Mouse (Mus musculus): Measurements from ENCODE around the gene Crybb1. TPM values are rescaled to one million over a fixed set of nuclear protein-coding genes. Genes with fewer than 3 reads are reported as not detected.

Gene Crybb1
- polyA plus RNA-seq, 1 experiment from 2014 or later = 0.29 TPM

DNA sequence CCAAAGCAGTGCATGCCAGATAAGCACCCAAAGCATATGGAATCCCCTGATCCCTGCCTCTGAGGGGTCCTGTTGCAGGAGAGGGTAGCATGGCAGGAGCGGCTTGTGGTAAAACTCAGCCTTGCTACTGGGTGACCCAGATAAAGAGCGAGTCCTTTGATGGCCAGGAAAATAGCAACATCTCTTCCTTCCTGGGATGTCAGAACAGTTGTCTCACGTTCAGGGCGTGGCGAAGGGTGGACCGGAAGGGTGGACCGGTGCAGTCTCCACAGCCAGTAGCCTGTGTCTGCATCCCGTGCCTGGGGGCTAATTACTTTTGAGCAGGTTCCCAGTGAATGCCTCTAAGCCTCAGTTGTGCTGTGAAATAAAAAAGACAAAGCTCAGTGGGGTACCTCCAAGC is 2.4 kb upstream of the Crybb1 start:
- DNase-seq (ENCODE audit: low spot score, missing footprints) (no peak), ATAC-seq (ENCODE audit: low FRiP score) (no peak)
- no peaks in the 10 kb centered on the region for H3K27me3 ChIP-seq (ENCODE audit: control insufficient read depth, insufficient read depth, low read length)
- no peak overlapping the region for H3K4me2 ChIP-seq
- H3K4me1 ChIP-seq (ENCODE audit: control insufficient read depth, insufficient read depth, low read length) = no peaks in the 10 kb centered on the region; the same call in 1 of the 2 replicates
- H3K9me3 ChIP-seq (ENCODE audit: control insufficient read depth, low read length) = no peaks in the 10 kb centered on the region
- H3K27ac ChIP-seq (ENCODE audit: low read depth, low read length) = no peak overlapping the region
- no peak overlapping the region for H3K4me3 ChIP-seq (ENCODE audit: low read depth, low read length)
- no peak overlapping the region for H3K9ac ChIP-seq (ENCODE audit: low read length)
- H3K36me3 ChIP-seq (ENCODE audit: control insufficient read depth, insufficient read depth, low read length) = no peaks in the 10 kb centered on the region
- 7% methylated on average over 8 of the region's 8 CpGs for WGBS

DNA sequence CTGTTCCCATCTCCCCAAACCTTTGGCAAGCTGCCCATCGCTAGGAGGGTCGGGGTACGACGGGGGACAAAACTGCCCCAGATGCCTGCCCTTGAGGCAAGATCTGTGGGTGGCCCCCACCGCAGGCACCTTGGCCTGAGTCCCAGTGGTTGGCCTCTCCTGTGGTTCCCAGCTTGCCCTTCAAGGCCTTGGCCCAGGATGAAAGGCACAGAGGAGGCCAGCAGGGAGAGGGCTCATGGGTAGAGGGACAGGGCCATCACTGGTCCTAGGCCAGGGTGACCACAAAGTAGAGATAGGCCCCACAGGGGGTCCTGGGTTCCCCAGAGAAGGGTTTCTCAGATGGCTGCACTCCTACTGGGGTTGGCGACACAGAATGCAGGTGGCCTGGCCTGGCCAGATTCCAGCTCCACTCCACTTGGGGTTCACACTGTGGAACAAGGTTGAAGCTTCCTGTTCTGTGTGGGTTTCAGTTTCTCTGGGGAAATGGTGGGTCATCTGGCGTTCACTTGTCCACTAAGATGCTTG is 1.3 kb upstream of the Crybb1 start:
- Histone ChIP-seq H3K27ac (ENCODE audit: low read depth, low read length) (no peak overlapping the region), H3K4me3 (ENCODE audit: low read depth, low read length) (no peak overlapping the region), H3K36me3 (ENCODE audit: control insufficient read depth, insufficient read depth, low read length) (no peaks in the 10 kb centered on the region), H3K9ac (ENCODE audit: low read length) (no peak overlapping the region), H3K27me3 (ENCODE audit: control insufficient read depth, insufficient read depth, low read length) (no peaks in the 10 kb centered on the region), H3K4me2 (no peak overlapping the region), H3K4me1 (ENCODE audit: control insufficient read depth, insufficient read depth, low read length) (no peaks in the 10 kb centered on the region; the same call in 1 of the 2 replicates), H3K9me3 (ENCODE audit: control insufficient read depth, low read length) (no peaks in the 10 kb centered on the region)
- WGBS = 87% methylated on average over 7 of the region's 7 CpGs
- DNase-seq (ENCODE audit: low spot score, missing footprints) (no peak), ATAC-seq (ENCODE audit: low FRiP score) (no peak)

DNA sequence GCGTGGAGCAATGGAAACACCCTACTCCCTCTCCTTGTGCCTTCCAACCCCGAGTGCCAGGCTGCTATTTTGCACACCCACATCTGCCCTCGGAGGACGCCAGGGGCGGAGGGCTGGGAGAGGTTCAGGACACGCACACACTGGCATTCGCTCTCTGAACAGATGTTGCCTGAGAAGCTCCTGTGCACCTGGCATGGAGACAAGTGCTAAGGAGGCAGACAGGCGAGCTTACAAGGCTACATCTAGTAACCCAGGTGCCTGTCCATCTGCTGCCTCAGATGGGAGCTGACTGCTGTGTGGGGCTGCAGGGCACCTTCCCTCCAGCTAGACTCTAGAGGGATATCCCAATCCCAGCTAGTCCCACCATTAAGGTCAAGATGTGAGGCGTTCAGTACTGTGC is 842 bp downstream of the Crybb1 start:
- Histone ChIP-seq H3K4me2 (no peak overlapping the region), H3K9ac (ENCODE audit: low read length) (no peak overlapping the region), H3K27ac (ENCODE audit: low read depth, low read length) (no peak overlapping the region), H3K4me1 (ENCODE audit: control insufficient read depth, insufficient read depth, low read length) (no peaks in the 10 kb centered on the region; the same call in 1 of the 2 replicates), H3K4me3 (ENCODE audit: low read depth, low read length) (no peak overlapping the region), H3K36me3 (ENCODE audit: control insufficient read depth, insufficient read depth, low read length) (no peaks in the 10 kb centered on the region), H3K9me3 (ENCODE audit: control insufficient read depth, low read length) (no peaks in the 10 kb centered on the region), H3K27me3 (ENCODE audit: control insufficient read depth, insufficient read depth, low read length) (no peaks in the 10 kb centered on the region)
- 78% methylated on average over 9 of the region's 9 CpGs for WGBS
- no peak for ATAC-seq (ENCODE audit: low FRiP score)
- no peak for DNase-seq (ENCODE audit: low spot score, missing footprints)

DNA sequence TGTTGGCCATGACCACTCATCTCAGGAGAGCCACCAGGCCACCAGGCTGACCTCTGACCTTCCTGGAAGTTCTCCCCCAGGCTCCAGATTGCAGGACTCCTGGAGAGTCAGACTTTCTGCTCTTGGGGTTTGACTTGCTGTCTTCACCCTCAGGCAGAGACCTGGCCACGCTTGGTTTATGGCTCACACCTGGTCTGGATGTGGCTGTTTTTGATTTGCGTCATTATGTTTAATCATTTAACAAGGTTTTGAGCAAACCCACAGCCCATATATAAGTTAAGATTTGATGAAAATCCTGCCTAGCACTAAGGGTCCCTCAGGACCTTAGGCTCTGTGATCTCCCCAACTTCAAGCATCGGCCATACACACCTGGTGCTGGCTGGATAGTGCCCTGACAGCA is 2.3 kb downstream of the Crybb1 start:
- Histone ChIP-seq H3K4me3 (ENCODE audit: low read depth, low read length) (no peak overlapping the region), H3K9me3 (ENCODE audit: control insufficient read depth, low read length) (no peaks in the 10 kb centered on the region), H3K9ac (ENCODE audit: low read length) (no peak overlapping the region), H3K36me3 (ENCODE audit: control insufficient read depth, insufficient read depth, low read length) (no peaks in the 10 kb centered on the region), H3K4me1 (ENCODE audit: control insufficient read depth, insufficient read depth, low read length) (no peaks in the 10 kb centered on the region; the same call in 1 of the 2 replicates), H3K27me3 (ENCODE audit: control insufficient read depth, insufficient read depth, low read length) (no peaks in the 10 kb centered on the region), H3K4me2 (no peak overlapping the region), H3K27ac (ENCODE audit: low read depth, low read length) (no peak overlapping the region)
- 85% methylated on average over 3 of the region's 3 CpGs for WGBS
- no peak for ATAC-seq (ENCODE audit: low FRiP score)
- DNase-seq (ENCODE audit: low spot score, missing footprints) = no peak

DNA sequence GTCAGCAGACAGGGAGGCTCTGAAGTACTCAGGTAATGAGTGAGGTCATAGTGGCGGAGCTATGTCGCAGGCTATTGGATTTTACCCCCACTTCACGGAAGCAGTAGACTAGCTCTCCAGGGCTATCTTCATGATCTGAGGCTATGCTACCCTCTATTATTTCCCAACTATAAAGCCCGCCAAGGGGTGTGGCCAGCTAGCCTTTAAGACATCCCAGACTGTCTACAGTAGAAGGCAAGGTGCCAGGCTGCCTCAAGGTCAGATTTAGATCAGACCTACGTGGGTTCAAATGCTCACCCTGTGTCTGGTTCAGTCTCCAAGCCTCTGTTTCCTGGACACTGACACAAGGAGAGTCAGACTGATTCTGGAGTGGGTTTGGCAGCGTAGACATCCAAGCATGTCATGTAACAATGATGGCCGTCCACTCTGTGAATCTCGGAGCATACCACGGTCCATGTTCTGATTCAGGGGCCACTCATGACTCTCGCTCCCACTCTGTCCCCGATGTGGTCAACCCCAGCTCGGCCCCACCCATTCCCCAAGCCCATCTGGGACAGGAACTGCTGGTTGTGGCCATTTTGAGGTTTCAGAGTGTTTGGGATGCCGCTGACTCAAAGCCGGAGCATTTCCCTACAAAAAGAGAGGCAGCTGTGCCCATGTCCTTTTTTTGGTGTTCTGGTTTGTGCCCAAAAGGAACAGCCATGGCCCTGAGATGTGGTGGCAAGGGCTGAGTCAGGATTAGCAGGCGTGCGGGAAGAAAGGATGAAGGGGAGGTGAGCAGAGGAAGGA is 4.4 kb downstream of the Crybb1 start:
- no peak for DNase-seq (ENCODE audit: low spot score, missing footprints)
- no peaks in the 10 kb centered on the region for H3K4me1 ChIP-seq (ENCODE audit: control insufficient read depth, insufficient read depth, low read length)
- 90% methylated on average over 16 of the region's 16 CpGs for WGBS
- H3K27me3 ChIP-seq (ENCODE audit: control insufficient read depth, insufficient read depth, low read length) = no peaks in the 10 kb centered on the region
- no peak for ATAC-seq (ENCODE audit: low FRiP score)
- no peak overlapping the region for H3K9ac ChIP-seq (ENCODE audit: low read length)
- H3K4me3 ChIP-seq (ENCODE audit: low read depth, low read length) = no peak overlapping the region
- H3K4me2 ChIP-seq = no peak overlapping the region
- H3K9me3 ChIP-seq (ENCODE audit: control insufficient read depth, low read length) = no peaks in the 10 kb centered on the region
- H3K36me3 ChIP-seq (ENCODE audit: control insufficient read depth, insufficient read depth, low read length) = no peaks in the 10 kb centered on the region
- H3K27ac ChIP-seq (ENCODE audit: low read depth, low read length) = no peak overlapping the region

DNA sequence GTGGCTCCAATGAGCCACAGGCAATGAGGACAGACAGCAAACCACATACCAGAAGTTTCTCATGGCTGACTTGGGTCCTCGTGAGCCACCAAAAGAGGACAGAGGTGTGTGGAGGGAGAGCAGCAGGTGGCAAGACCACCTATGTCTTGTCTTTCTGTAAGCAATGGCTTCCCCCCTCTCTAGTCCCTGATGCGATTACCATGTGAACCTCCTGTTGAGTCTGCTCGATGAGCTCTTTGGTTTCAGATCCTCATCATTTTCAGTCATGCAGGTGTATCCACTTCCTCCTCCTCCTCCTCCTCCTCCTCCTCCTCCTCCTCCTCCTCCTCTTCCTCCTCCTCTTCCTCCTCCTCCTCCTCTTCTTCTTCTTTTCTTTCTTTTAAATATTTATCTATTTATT is 5.2 kb downstream of the Crybb1 start:
- H3K27ac ChIP-seq (ENCODE audit: low read depth, low read length) = no peak overlapping the region
- H3K9me3 ChIP-seq (ENCODE audit: control insufficient read depth, low read length) = no peaks in the 10 kb centered on the region
- ATAC-seq (ENCODE audit: low FRiP score) (no peak), DNase-seq (ENCODE audit: low spot score, missing footprints) (no peak)
- no peak overlapping the region for H3K4me3 ChIP-seq (ENCODE audit: low read depth, low read length)
- no peaks in the 10 kb centered on the region for H3K4me1 ChIP-seq (ENCODE audit: control insufficient read depth, insufficient read depth, low read length)
- WGBS = 84% methylated on average over 3 of the region's 3 CpGs
- no peaks in the 10 kb centered on the region for H3K36me3 ChIP-seq (ENCODE audit: control insufficient read depth, insufficient read depth, low read length)
- H3K9ac ChIP-seq (ENCODE audit: low read length) = no peak overlapping the region
- H3K4me2 ChIP-seq = no peak overlapping the region
- no peaks in the 10 kb centered on the region for H3K27me3 ChIP-seq (ENCODE audit: control insufficient read depth, insufficient read depth, low read length)

DNA sequence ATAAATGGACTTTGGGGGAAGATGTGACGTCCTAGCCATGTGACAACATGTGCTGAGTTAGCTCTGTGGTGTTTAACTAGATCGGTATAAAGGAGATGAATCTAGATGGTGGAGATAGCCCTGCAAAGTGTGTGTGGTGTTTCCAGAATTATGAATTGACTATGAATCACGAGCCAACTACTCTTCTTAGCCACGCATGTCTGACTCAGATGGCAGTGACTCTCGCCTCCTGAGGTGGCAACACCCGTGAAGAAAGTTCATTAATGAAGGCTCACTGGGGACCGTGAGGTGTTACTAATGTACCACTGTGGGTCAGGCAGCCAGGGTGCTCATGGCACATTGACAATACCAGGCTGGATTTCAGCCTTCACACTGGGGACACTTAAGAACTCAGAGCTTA is 8.5 kb downstream of the Crybb1 start:
- H3K9me3 ChIP-seq (ENCODE audit: control insufficient read depth, low read length) = no peaks in the 10 kb centered on the region
- DNase-seq (ENCODE audit: low spot score, missing footprints) (no peak), ATAC-seq (ENCODE audit: low FRiP score) (no peak)
- H3K4me2 ChIP-seq = no peak overlapping the region
- H3K36me3 ChIP-seq (ENCODE audit: control insufficient read depth, insufficient read depth, low read length) = no peaks in the 10 kb centered on the region
- no peaks in the 10 kb centered on the region for H3K27me3 ChIP-seq (ENCODE audit: control insufficient read depth, insufficient read depth, low read length)
- H3K4me3 ChIP-seq (ENCODE audit: low read depth, low read length) = no peak overlapping the region
- H3K27ac ChIP-seq (ENCODE audit: low read depth, low read length) = no peak overlapping the region
- 84% methylated on average over 7 of the region's 7 CpGs for WGBS
- no peaks in the 10 kb centered on the region for H3K4me1 ChIP-seq (ENCODE audit: control insufficient read depth, insufficient read depth, low read length)
- H3K9ac ChIP-seq (ENCODE audit: low read length) = no peak overlapping the region

DNA sequence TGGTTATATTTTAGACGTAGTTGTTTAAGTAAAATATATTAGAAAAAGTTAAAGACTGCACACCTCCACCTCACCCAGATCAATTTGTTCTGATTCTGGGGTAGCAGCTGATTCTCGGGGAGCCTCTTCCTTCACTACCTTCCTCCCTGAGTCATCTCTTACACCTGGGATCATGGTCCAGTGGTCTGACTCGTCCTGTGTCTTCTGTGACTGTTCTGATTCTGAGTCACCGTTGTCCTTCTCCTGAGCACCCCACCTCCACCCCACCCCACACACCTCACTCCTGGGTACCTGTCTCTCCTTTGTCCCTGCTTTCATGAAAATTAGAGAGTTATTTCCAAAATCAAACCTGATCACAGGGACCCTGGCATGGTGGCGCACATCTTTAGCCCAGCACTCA is 9.5 kb downstream of the Crybb1 start:
- WGBS = 87% methylated on average over 5 of the region's 5 CpGs
- Histone ChIP-seq H3K27me3 (ENCODE audit: control insufficient read depth, insufficient read depth, low read length) (no peaks in the 10 kb centered on the region), H3K36me3 (ENCODE audit: control insufficient read depth, insufficient read depth, low read length) (no peaks in the 10 kb centered on the region), H3K4me3 (ENCODE audit: low read depth, low read length) (no peak overlapping the region), H3K27ac (ENCODE audit: low read depth, low read length) (no peak overlapping the region), H3K4me1 (ENCODE audit: control insufficient read depth, insufficient read depth, low read length) (no peaks in the 10 kb centered on the region), H3K4me2 (no peak overlapping the region), H3K9ac (ENCODE audit: low read length) (no peak overlapping the region), H3K9me3 (ENCODE audit: control insufficient read depth, low read length) (no peaks in the 10 kb centered on the region)
- DNase-seq (ENCODE audit: low spot score, missing footprints) = no peak
- ATAC-seq (ENCODE audit: low FRiP score) = no peak

GRCm38 (mm10) chr5:112265515-112265914 is 9.9 kb downstream of the Crybb1 start:
- H3K9ac ChIP-seq (ENCODE audit: low read length) = peak overlapping the region; percentile 21; the same call in 1 of the 2 replicates
- DNase-seq (ENCODE audit: low spot score, missing footprints) = no peak
- H3K4me2 ChIP-seq = no peak overlapping the region; the same call in 1 of the 2 replicates
- WGBS = 7% methylated on average over 10 of the region's 10 CpGs
- no peaks in the 10 kb centered on the region for H3K27me3 ChIP-seq (ENCODE audit: control insufficient read depth, insufficient read depth, low read length)
- no peaks in the 10 kb centered on the region for H3K4me1 ChIP-seq (ENCODE audit: control insufficient read depth, insufficient read depth, low read length)
- no peak overlapping the region for H3K27ac ChIP-seq (ENCODE audit: low read depth, low read length)
- no peaks in the 10 kb centered on the region for H3K9me3 ChIP-seq (ENCODE audit: control insufficient read depth, low read length)
- peak; percentile 82 for ATAC-seq (ENCODE audit: low FRiP score)
- no peaks in the 10 kb centered on the region for H3K36me3 ChIP-seq (ENCODE audit: control insufficient read depth, insufficient read depth, low read length)
- no peak overlapping the region for H3K4me3 ChIP-seq (ENCODE audit: low read depth, low read length)

Data from midbrain, embryonic 11.5 days (tissue).